Mouse (Mus musculus) CH12F3 (cell line): ENCODE measurements at regions not wholly inside any gene's neighbourhood (a gene's known extent, or its start where the extent isn't known, plus 50 kb on each side); places are given as distances from the start of the nearest gene placed in this dataset.

Experiments
- in situ Hi-C: fragments of 300-500 bp; cut with MboI; formaldehyde crosslinking; loops from 2 replicates; pipeline ENCODE4 v1.14.3; 2020; ENCODE audit warnings: low sequenced_read_pairs

- in situ Hi-C loops = no loop called here
Observed at GRCm38 (mm10) chr8:57134041-57134440, 186.7 kb upstream of the Hand2 start.

DNA sequence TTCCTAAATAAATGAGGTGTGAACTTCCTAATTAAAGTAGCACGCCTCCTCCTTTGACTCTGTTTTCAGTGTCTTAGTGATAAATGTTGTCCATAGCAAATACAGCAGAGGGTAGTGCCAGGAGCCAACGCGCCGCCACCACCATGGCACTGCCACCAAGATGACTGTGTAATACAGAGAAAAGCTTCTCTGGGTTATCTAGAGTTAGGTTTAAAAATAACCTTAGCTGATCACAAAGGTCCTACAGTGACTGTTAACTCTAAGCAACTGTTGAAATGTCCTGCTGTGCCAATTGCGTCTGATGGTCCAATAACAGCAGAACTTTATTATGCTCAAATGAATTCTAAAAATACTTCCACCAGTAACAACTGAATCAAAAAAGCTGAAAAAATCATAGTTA, 186.1 kb upstream of the Hand2 start:
- in situ Hi-C loops = no loop called here

- in situ Hi-C loops = no loop called here
Observed at GRCm38 (mm10) chr8:57148036-57148435, 172.7 kb upstream of the Hand2 start.

DNA sequence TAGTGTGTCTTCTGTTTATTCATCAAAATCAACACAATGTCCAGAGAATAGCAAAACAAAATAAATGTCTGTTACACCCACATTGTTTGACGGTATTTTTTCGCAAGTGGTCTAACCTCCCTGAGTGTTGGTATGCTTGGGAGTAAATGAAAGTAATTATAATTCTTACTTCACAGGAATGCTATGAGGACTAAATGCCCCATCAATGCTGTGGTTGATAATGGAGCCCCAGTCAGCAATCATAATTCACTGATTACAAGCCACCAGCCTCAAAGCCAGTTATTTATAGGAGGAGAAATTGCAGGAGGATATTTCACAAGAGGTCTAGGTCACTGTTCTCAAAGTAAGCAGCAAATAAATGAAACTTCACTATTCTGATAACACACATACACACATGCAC, 129.6 kb upstream of the Hand2 start:
- in situ Hi-C loops = no loop called here

DNA sequence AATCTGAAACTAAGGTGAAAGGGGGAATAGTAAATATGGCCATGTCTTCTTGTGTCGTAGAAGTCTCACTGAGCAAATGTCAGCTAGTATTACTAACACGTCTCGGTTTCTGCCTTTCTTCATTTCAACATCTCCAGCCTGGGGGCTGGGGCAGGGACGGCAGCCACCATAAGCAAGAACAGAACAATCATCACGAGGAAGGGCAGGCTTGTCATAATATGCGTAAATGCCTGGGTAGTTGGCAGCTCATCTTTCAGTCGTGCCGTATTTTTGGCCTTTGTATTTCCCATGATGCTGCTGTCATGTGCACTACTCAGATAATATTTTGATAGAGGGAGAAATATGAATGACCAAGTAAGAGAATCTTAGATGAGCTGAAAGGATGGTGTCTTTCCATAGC, 120.5 kb upstream of the Hand2 start:
- in situ Hi-C loops = no loop called here

GRCm38 (mm10) chr8:57209584-57209983, 111.2 kb upstream of the Hand2 start:
- in situ Hi-C loops = no loop called here

DNA sequence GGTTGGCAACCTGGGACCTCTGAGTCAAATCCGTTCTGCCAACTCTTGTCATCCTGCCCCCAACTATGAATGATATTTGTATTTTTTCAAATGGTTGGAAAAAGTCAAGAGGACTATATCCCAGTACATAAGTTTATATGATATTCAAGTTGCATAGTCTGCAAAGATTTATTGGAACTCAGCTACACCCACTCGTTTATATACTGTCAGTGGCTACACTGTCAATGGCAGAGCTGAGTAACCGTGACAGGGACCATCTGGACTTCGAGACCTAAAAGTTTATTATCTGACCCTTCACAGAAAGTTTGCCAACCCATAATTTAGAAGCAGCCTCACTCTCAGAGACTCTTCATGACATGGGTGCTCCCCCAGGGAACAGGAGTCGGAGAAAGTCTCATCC, 107.7 kb upstream of the Hand2 start:
- in situ Hi-C loops = no loop called here

GRCm38 (mm10) chr8:57213982-57214930, 106.5 kb upstream of the Hand2 start:
- in situ Hi-C loops = no loop called here

- in situ Hi-C loops = no loop called here
Observed at GRCm38 (mm10) chr8:57230594-57230993, 90.2 kb upstream of the Hand2 start.

- in situ Hi-C loops = no loop called here
Observed at GRCm38 (mm10) chr8:57242301-57242700, 78.5 kb upstream of the Hand2 start.

DNA sequence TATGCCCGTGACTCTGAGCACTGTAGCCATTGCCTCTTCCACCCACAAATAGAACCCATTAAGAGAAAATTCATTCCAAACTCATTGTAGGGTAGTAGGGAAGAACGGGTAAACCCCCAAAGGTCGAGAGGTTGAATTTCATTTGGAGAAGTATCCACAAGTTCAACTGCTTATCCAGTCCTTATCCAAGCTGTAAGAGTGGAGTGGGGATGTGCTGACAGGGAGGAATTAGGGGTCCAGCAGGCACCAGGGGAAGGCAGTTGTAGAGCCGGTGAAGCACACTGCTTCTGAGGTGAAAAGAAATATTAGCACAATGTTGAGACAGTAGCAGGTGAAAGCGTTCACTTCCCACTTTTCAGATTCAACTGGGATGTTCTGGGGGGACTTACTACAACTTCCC, 71.7 kb upstream of the Hand2 start:
- in situ Hi-C loops = no loop called here
